Comparison of ENCODE assay signal across 9 mouse cellular contexts in genomic region chr8:117260930-117261475, GRCm38 (mm10). TPM values are rescaled to one million over a fixed set of nuclear protein-coding genes. Genes with fewer than 3 reads are reported as not detected.
DNase-seq lines count a peak whose midpoint lies in the region; ATAC-seq lines count a peak whose summit lies in the region.
"Had no signal": no experiment of that assay in that cellular context is flagged by ENCODE, and none has a peak within 500 bp of the region (broad histone marks: within the 10 kb centered on the region; RNA-seq: fewer than 3 reads in every experiment).

No protein-coding gene starts in this region.

- H3K4me2 ChIP-seq in kidney, embryonic 16.5 days (replicated peaks; ENCODE audit: low read depth, low read length) = peak overlapping the region; percentile 85
- H3K4me2 ChIP-seq in hindbrain, embryonic 15.5 days = peak overlapping the region; percentile 83
- H3K4me2 ChIP-seq in midbrain, embryonic 15.5 days = peak overlapping the region; percentile 87

- H3K4me3 ChIP-seq in kidney, embryonic 16.5 days (ENCODE audit: low read length) = peak overlapping the region; percentile 15; the same call in 1 of the 2 replicates
- H3K4me3 ChIP-seq in embryonic facial prominence, embryonic 10.5 days = peak overlapping the region; percentile 94
- H3K4me3 ChIP-seq in hindbrain, embryonic 15.5 days = peak overlapping the region; percentile 92
- H3K4me3 ChIP-seq in midbrain, embryonic 15.5 days = peak overlapping the region; percentile 100

- H3K9me3 ChIP-seq in kidney, embryonic 16.5 days (ENCODE audit: low read length) = no peaks in the 10 kb centered on the region
- no peaks in the 10 kb centered on the region for H3K9me3 ChIP-seq in embryonic facial prominence, embryonic 10.5 days
- H3K9me3 ChIP-seq in hindbrain, embryonic 15.5 days = no peaks in the 10 kb centered on the region
- H3K9me3 ChIP-seq in midbrain, embryonic 15.5 days = no peaks in the 10 kb centered on the region

- no peak for ATAC-seq in kidney, embryonic 16.5 days (ENCODE audit: low FRiP score, low TSS enrichment)
- ATAC-seq in hindbrain, embryonic 15.5 days (ENCODE audit: low FRiP score, low read depth) = no peak
- ATAC-seq in midbrain, embryonic 15.5 days (replicated peaks) = no peak

- no peaks in the 10 kb centered on the region for H3K27me3 ChIP-seq in kidney, embryonic 16.5 days (ENCODE audit: insufficient read depth, low read length)
- H3K27me3 ChIP-seq in embryonic facial prominence, embryonic 10.5 days (replicated peaks; ENCODE audit: low read depth, poor library complexity, severe bottlenecking) = no peaks in the 10 kb centered on the region
- no peaks in the 10 kb centered on the region for H3K27me3 ChIP-seq in hindbrain, embryonic 15.5 days
- no peaks in the 10 kb centered on the region for H3K27me3 ChIP-seq in midbrain, embryonic 15.5 days (replicated peaks)

- peaks cover 58% of the 10 kb centered on the region for H3K4me1 ChIP-seq in kidney, embryonic 16.5 days (ENCODE audit: insufficient read depth, low read length)
- H3K4me1 ChIP-seq in embryonic facial prominence, embryonic 10.5 days = peaks cover 63% of the 10 kb centered on the region
- peaks cover 56% of the 10 kb centered on the region for H3K4me1 ChIP-seq in hindbrain, embryonic 15.5 days (replicated peaks)
- peaks cover 52% of the 10 kb centered on the region for H3K4me1 ChIP-seq in midbrain, embryonic 15.5 days

- DNase-seq in kidney, adult 8-10 months = no peak
- peak; percentile 41 for DNase-seq in embryonic facial prominence, embryonic 10.5 days (ENCODE audit: low spot score)
- DNase-seq in spleen, adult 18-20 months = no peak
- no peak for DNase-seq in frontal cortex, postnatal 25 days (ENCODE audit: low spot score in 2 of 2)
- DNase-seq in lung, postnatal 36 days = no peak
- DNase-seq: cerebellum, postnatal 10 days had no signal

- no peaks in the 10 kb centered on the region for H3K36me3 ChIP-seq in kidney, embryonic 16.5 days (ENCODE audit: insufficient read depth, low read length)
- peaks cover 10% of the 10 kb centered on the region for H3K36me3 ChIP-seq in embryonic facial prominence, embryonic 10.5 days (replicated peaks)
- H3K36me3 ChIP-seq in hindbrain, embryonic 15.5 days = no peaks in the 10 kb centered on the region
- H3K36me3 ChIP-seq in midbrain, embryonic 15.5 days (replicated peaks) = no peaks in the 10 kb centered on the region

- H3K9ac ChIP-seq in kidney, embryonic 16.5 days (replicated peaks; ENCODE audit: low read length) = 0 out of 2 replicates have a peak overlapping the region, but pooled peaks have one; percentile 25
- H3K9ac ChIP-seq in hindbrain, embryonic 15.5 days = peak overlapping the region; percentile 97
- peak overlapping the region; percentile 99 for H3K9ac ChIP-seq in midbrain, embryonic 15.5 days

- H3K27ac ChIP-seq in kidney, embryonic 16.5 days (ENCODE audit: low read length) = no peak overlapping the region
- peak overlapping the region; percentile 95 for H3K27ac ChIP-seq in embryonic facial prominence, embryonic 10.5 days (replicated peaks)
- H3K27ac ChIP-seq in hindbrain, embryonic 15.5 days (replicated peaks) = peak overlapping the region; percentile 95
- peak overlapping the region; percentile 92 for H3K27ac ChIP-seq in midbrain, embryonic 15.5 days

- WGBS in kidney, embryonic 16.5 days = 40% methylated on average over 14 of the region's 14 CpGs
- WGBS in embryonic facial prominence, embryonic 10.5 days = 28% methylated on average over 14 of the region's 14 CpGs
- 17% methylated on average over 14 of the region's 14 CpGs for WGBS in hindbrain, embryonic 15.5 days
- 17% methylated on average over 14 of the region's 14 CpGs for WGBS in midbrain, embryonic 15.5 days

RNA-seq across cellular contexts. Expression of gene Cmip, which starts 4.1 kb away (rescaled TPM):
- 20.4 and 21.0 TPM in 2 replicates for polyA plus RNA-seq in kidney, embryonic 16.5 days (2015; fragmentation: Nextera tagmentation; extraction: Ambion mirVana)
- 9.2 and 9.8 TPM in 2 replicates for polyA plus RNA-seq in embryonic facial prominence, embryonic 10.5 days (2016; fragmentation: Nextera tagmentation; extraction: Ambion mirVana)
- 184 and 203 TPM in 2 replicates for polyA plus RNA-seq in hindbrain, embryonic 15.5 days (2015; fragmentation: Nextera tagmentation; extraction: Ambion mirVana)
- polyA plus RNA-seq in midbrain, embryonic 15.5 days (2015; fragmentation: Nextera tagmentation; extraction: Ambion mirVana) = 188 and 197 TPM in 2 replicates

Comparison
In these comparisons a context has a peak if more than half of its experiments do, and no peak if none do; other contexts are left out.
1. H3K4me3 ChIP-seq: peak in every context shown above with its lines; median percentile 100 in midbrain, embryonic 15.5 days; 94 in embryonic facial prominence, embryonic 10.5 days; 92 in hindbrain, embryonic 15.5 days; 15 in kidney, embryonic 16.5 days.
2. H3K9ac ChIP-seq: peak in every context shown above with its lines; median percentile 99 in midbrain, embryonic 15.5 days; 97 in hindbrain, embryonic 15.5 days; 25 in kidney, embryonic 16.5 days.